Mouse (Mus musculus) CD4-positive, CD25-positive, alpha-beta regulatory T cell, adult 2 months (primary cell): Measurements from ENCODE around the gene Mgrn1.

ENCODE experiments used
- DNase-seq: peaks from one replicate; pipeline ENCODE4 v3.0.0-alpha.2; 2012; ENCODE audit warnings: low read depth, low spot score

Mgrn1 gene

DNA sequence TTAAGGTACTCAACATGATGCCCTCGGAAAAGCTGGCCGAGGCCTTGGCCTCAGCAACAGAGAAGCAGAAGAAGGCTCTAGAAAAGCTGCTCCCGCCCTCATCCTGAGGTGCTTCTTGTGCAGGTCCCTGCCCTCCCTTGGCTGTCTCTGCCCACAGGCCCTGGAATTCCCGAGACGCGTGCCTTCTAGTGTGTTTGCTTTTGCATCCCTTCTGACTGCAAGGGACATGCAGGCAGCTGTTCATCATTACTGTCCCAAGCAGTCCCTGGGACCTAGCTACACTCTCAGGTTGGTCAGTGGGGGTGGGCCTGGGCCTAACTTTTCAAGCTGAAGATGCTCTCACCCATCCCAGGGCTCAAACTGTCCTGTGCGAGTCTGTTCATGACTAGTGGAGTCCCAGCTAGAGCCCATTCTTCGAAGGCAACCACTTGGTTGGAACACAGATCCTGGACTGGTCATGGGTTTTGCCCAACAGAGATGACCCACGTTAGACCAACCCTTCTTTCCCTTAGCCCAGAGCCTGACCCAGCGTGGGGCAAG is 54.3 kb downstream of the Mgrn1 start:
- no peak for DNase-seq

DNA sequence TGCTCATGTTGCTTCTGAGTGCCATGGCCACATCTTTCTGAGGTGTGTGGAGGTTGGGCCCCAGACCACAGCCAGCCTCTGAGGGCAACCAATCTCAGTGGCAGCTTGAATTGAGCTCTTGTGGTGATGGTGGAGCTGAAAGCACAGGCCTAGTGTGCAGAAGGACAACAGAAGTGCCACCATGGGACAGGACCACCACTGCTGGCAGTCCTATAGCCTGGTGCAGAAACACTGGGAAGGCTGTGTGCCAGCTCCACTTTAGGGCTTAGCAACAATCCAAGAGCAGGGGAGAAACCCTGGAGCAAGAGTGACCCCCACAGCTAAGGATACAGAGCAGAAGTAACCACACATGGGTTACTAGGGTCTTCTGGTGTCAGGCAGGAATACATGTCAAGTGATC is 55.0 kb downstream of the Mgrn1 start:
- no peak for DNase-seq

- no peak for DNase-seq
Observed at GRCm38 (mm10) chr16:4942868-4943267, 56.8 kb downstream of the Mgrn1 start.

GRCm38 (mm10) chr16:4943431-4943830 is 57.4 kb downstream of the Mgrn1 start:
- no peak for DNase-seq

DNA sequence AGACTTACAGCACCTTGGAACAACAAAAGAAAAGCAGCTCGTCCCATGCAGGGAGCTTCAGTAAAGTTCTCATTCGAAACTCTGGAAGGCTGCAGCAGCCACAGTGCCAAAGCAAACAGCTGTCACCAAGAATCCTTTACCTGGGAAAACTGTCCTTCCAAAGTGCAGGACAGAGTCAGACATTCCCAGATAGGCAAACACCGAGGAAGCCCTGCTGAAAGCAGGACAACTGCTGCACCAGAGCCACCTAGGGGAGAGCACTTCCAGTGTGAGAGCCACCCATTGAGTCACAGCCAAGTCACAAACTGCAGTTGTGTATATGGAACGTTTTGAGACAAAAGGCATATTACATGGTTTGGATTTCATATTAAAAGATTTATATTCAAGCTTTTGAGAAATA is 59.4 kb downstream of the Mgrn1 start:
- DNase-seq, result no peak

- no peak for DNase-seq
Observed at GRCm38 (mm10) chr16:4946155-4946554, 60.1 kb downstream of the Mgrn1 start.

DNA sequence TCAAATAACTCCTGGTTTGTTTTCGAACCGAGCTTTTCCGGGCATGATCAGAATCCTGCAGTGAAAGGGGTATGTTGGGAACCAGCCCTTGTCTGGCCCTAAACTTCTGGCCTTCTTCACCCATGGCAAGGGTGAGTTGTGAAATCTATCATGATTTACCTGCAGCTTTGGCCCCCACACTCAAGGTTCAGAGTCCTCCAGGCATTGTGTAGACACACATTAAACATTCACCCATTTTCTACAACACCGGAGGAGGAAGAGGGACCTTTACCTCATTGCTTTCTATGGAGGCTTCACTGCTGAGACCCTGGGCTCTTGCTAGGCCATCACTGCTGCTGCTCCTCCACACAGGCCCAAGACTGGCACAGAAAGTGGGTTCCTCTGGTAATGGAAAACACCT is 61.3 kb downstream of the Mgrn1 start:
- DNase-seq, result no peak

GRCm38 (mm10) chr16:4956609-4957008 is 70.6 kb downstream of the Mgrn1 start:
- DNase-seq, result no peak

GRCm38 (mm10) chr16:4957446-4957845 is 71.4 kb downstream of the Mgrn1 start:
- no peak for DNase-seq

DNA sequence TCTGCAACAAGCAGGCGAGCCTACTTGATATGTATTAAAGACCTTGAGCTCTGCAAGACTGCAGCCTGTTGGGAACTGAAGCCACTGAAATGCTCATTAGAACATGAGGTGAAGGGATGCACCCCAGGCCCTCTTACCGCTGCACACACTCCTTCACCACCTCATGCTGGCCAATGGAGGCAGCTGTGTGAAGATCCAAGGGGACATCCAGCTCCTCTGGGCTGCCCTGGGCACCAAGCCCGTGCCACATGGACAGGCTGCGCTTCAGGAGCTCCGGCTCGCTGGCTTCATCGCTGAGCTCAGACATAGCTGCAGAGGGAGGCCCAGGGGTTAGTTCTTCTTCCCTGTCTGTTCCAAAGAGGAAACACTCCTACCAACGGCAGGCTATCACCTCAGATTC is 74.2 kb downstream of the Mgrn1 start:
- DNase-seq, result no peak

GRCm38 (mm10) chr16:4963346-4963745 is 77.3 kb downstream of the Mgrn1 start:
- DNase-seq, result peak; percentile 23

GRCm38 (mm10) chr16:4963797-4964709 is 78.0 kb downstream of the Mgrn1 start, which contains the start of gene Anks3:
TSS of gene Anks3 (minus strand) at chr16:4964205.
- DNase-seq, result peak; percentile 92

DNA sequence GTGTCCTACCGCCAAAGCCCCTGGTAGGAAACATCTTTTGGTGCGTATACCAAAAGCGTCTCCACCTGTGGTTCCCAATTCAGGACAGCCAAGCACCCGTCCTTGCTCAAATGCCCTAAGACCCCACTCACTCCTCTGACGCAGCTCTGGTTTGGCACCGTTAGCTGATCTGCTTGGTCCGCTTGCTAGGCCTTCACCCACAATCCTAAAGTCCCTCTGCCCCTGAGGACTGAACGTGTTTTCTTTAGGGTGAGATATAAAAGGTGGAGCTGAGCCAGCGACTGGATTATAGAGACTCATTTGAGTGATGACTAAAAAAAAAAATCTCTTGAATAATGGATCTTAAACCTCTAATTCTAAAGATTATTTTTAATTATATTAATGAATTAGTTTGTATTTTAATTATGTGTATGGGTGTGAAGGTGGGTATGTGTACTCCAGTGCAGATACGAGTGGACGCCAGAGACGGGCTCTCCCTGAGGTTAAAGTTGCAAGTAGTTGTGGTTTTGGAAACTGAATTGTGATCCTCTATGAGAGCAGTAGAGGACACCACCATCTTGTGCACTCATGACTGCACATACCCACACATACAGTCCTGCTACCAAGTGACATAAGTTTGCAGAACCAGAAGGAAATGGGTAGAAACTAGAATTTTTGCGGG is 78.8 kb downstream of the Mgrn1 start:
- peak; percentile 12 for DNase-seq

GRCm38 (mm10) chr16:4965392-4966129 is 79.5 kb downstream of the Mgrn1 start:
- DNase-seq, result no peak

DNA sequence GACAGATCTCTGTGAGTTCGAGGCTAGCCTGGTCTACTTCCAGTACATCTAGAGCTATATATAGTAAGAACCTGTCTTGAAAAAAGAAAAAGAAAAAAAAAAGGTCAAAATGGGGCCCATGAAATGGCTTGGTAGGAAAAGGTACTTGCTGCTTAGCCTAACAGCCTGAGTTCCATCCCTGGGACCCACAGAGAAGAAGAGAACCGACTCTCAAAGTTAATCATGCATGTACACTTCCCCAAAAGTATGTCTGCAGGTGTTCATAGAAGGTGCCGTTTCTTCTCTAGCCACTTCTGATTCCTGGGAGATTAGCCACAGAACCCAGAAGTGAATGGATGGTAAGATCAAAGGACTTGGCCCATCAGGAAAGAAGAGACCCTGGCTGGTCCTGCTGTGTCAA is 82.4 kb downstream of the Mgrn1 start:
- DNase-seq, result no peak

- DNase-seq, result no peak
Observed at GRCm38 (mm10) chr16:4969055-4969843, 83.2 kb downstream of the Mgrn1 start.

DNA sequence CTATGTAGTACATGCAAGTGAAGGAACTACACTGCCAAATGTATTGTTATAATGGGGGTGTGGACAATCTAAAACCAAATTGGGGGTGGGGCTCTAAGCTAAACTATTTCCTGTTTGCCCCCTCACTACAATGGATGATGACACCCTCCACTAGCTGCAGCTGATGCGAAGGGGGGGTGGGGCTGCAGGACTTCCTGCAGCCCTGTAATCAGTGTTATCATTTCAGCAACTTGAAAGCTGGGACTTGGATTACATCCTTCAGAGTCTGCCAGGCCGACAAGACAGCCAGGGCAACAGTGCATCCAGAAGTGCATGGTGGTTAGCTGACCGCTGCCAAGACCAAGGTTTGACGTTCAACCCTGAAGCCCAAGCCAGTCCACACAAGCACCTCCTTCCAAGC is 85.6 kb downstream of the Mgrn1 start:
- no peak for DNase-seq

- no peak for DNase-seq
Observed at GRCm38 (mm10) chr16:4974521-4974920, 88.5 kb downstream of the Mgrn1 start.

DNA sequence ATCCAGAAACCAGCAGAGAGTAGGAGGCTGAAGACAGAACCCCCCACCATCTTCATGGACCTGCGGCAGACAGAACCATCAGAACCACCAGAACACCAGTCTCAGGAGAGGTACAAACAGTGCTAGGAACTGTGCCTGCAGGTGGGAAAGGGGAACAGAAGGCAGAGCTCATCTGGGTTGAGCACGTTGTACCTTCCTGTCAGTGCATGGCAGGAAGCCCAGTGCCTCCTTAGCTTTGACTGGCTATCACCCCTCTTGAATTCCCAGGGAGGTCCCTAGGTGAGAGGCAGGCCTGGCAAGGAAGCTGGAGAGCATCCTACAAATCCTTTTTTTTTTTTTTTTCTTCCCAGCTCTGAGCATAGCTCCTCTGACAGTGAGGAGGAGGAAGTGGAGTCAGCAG is 90.1 kb downstream of the Mgrn1 start:
- DNase-seq, result no peak

- DNase-seq, result no peak
Observed at GRCm38 (mm10) chr16:4978275-4979051, 92.4 kb downstream of the Mgrn1 start.
